Mouse (Mus musculus) heart, adult 10 weeks (tissue): ENCODE results near the gene Duxbl3. TPM values are rescaled to one million over a fixed set of nuclear protein-coding genes. Genes with fewer than 3 reads are reported as not detected.

Experiments used
- polyA plus RNA-seq: library from polyadenylated mRNA; stranded (reverse); fragments of 350-450 nt; fragmentation: Illumina TruSeq; extraction: RNeasy Lipid Tissue Mini Kit (QIAGEN cat#74804); gene quantifications from one replicate; pipeline ENCODE4 v1.2.3, GENCODE M21; 2014; ENCODE audit warnings: low read depth, low replicate concordance

The Duxbl3 gene
- polyA plus RNA-seq = not detected

GRCm38 (mm10) chr14:26257756-26258617 lies at the start of gene Duxbl3:
Gene Duxbl3 (plus strand): TSS chr14:26257962.

Other genes starting within 250 kb of the Duxbl3 start
- 63.0 TPM for gene Gm9780, start 215.3 kb upstream of the Duxbl3 start, polyA plus RNA-seq
- 7.0 TPM for gene Tmem254c, start 190.6 kb upstream of the Duxbl3 start, polyA plus RNA-seq
- gene Cphx2, start 176.4 kb upstream of the Duxbl3 start, polyA plus RNA-seq = not detected
- not detected for gene Cphx3, start 175.7 kb upstream of the Duxbl3 start, polyA plus RNA-seq
- not detected for gene Duxbl2, start 139.6 kb upstream of the Duxbl3 start, polyA plus RNA-seq
- 37.0 TPM for gene Plac9b, start 75.5 kb upstream of the Duxbl3 start, polyA plus RNA-seq
- 6.5 TPM for gene Tmem254b, start 50.9 kb upstream of the Duxbl3 start, polyA plus RNA-seq